Mouse (Mus musculus) left cerebral cortex, adult 2 months (tissue): ENCODE results near the gene Kcnc1. TPM values are rescaled to one million over a fixed set of nuclear protein-coding genes. Genes with fewer than 3 reads are reported as not detected.

Experiments used
- DNase-seq, 2 experiments: peaks; one replicate each; pipeline ENCODE4 v3.0.0; 2021 to 2022; ENCODE audit warnings: low spot score in 2 of 2, mixed read lengths in 1 of 2; ENCODE audit errors: extremely low spot score in 1 of 2
- H3K27ac ChIP-seq: fragments of 200-600 bp; 2 replicates; pipeline ENCODE4 v1.8.1; 2022
- H3K4me3 ChIP-seq: fragments of 200-600 bp; 2 replicates; pipeline ENCODE4 v1.8.1; 2022
- CTCF ChIP-seq: fragments of 200-600 bp; IDR thresholded peaks from 2 replicates; pipeline ENCODE4 v1.8.1; 2022; ENCODE audit warnings: antibody characterized with exemption, mild to moderate bottlenecking, moderate library complexity
- intact Hi-C: fragments of 180-260 bp; cut with DNase I; formaldehyde crosslinking; loops from one replicate; pipeline ENCODE4 v1.15.1; 2025
- total RNA-seq, 2 experiments: library from RNA; stranded (reverse); gene quantifications; 2 replicates each; pipeline ENCODE4 v1.2.3; 2021

Gene Kcnc1
- total RNA-seq, 2 experiments from 2014 or later: 140 to 149 TPM

- intact Hi-C loops: loop anchor here (5.0 kb wide), 3 partner anchors 122 to 317 kb away; partner anchors contain the start of gene Saal1
- Histone ChIP-seq H3K4me3 (no peak overlapping the region), H3K27ac (no peak overlapping the region)
- no peak for DNase-seq
- TF ChIP-seq CTCF: no peak
Observed at GRCm38 (mm10) chr7:46394933-46395332, 1.4 kb upstream of the Kcnc1 start.

GRCm38 (mm10) chr7:46395571-46395970 is 726 bp upstream of the Kcnc1 start:
- no peak for TF ChIP-seq CTCF
- intact Hi-C loops: loop anchor here (5.0 kb wide), 2 partner anchors 122 to 192 kb away; no protein-coding TSS in a partner anchor
- DNase-seq: no peak
- Histone ChIP-seq H3K27ac (no peak overlapping the region), H3K4me3 (no peak overlapping the region)

- H3K27ac ChIP-seq: peak overlapping the region; percentile 93
- DNase-seq: peak; percentile 72 to 73
- TF ChIP-seq CTCF: peak; percentile 60
- H3K4me3 ChIP-seq: peak overlapping the region; percentile 81
- intact Hi-C loops: loop anchor here (2.0 to 5.0 kb wide), 3 partner anchors 24 to 190 kb away; no protein-coding TSS in a partner anchor
Observed at GRCm38 (mm10) chr7:46396928-46397731, 833 bp downstream of the Kcnc1 start.

- intact Hi-C loops: loop anchor here (2.0 to 5.0 kb wide), 3 partner anchors 23 to 189 kb away; no protein-coding TSS in a partner anchor
- peak overlapping the region; percentile 93 for H3K27ac ChIP-seq
- TF ChIP-seq CTCF: no peak
- peak in 1 of 2 experiments; percentile 12 for DNase-seq
- H3K4me3 ChIP-seq: peak overlapping the region; percentile 81
Observed at GRCm38 (mm10) chr7:46397732-46398333, 1.5 kb downstream of the Kcnc1 start.

- TF ChIP-seq CTCF: no peak
- DNase-seq: peak in 1 of 2 experiments; percentile 11
- intact Hi-C loops: loop anchor here (5.0 kb wide), 2 partner anchors 119 to 189 kb away; no protein-coding TSS in a partner anchor
- peak overlapping the region; percentile 81 for H3K4me3 ChIP-seq
- peak overlapping the region; percentile 6; the same call in 1 of the 2 replicates for H3K27ac ChIP-seq
Observed at GRCm38 (mm10) chr7:46398612-46399011, 2.3 kb downstream of the Kcnc1 start.

- peak in 1 of 2 experiments; percentile 9 for DNase-seq
- peak overlapping the region; percentile 81 for H3K4me3 ChIP-seq
- peak overlapping the region; percentile 78 for H3K27ac ChIP-seq
- TF ChIP-seq CTCF: no peak
- intact Hi-C loops: loop anchor here (5.0 kb wide), 2 partner anchors 118 to 188 kb away; no protein-coding TSS in a partner anchor
Observed at GRCm38 (mm10) chr7:46399676-46400075, 3.4 kb downstream of the Kcnc1 start.

GRCm38 (mm10) chr7:46400346-46400745 is 4.0 kb downstream of the Kcnc1 start:
- H3K27ac ChIP-seq: peak overlapping the region; percentile 78
- peak overlapping the region; percentile 81 for H3K4me3 ChIP-seq
- intact Hi-C loops: no loop called here
- no peak for TF ChIP-seq CTCF
- DNase-seq: peak in 1 of 2 experiments; percentile 44

GRCm38 (mm10) chr7:46401371-46402180 is 5.3 kb downstream of the Kcnc1 start:
- TF ChIP-seq CTCF: no peak
- intact Hi-C loops: no loop called here
- peak in 1 of 2 experiments; percentile 11 for DNase-seq
- no peak overlapping the region for H3K27ac ChIP-seq
- H3K4me3 ChIP-seq: no peak overlapping the region

GRCm38 (mm10) chr7:46403616-46404485 is 7.6 kb downstream of the Kcnc1 start:
- peak in 1 of 2 experiments; percentile 10 for DNase-seq
- Histone ChIP-seq H3K27ac (no peak overlapping the region), H3K4me3 (no peak overlapping the region)
- intact Hi-C loops: no loop called here
- no peak for TF ChIP-seq CTCF

- intact Hi-C loops: no loop called here
Observed at GRCm38 (mm10) chr7:46404756-46405155, 8.5 kb downstream of the Kcnc1 start.

More at GRCm38 (mm10) chr7:46404756-46405155, 8.5 kb downstream of the Kcnc1 start:
- Histone ChIP-seq H3K27ac (no peak overlapping the region), H3K4me3 (no peak overlapping the region)
- DNase-seq: peak in 1 of 2 experiments; percentile 10
- TF ChIP-seq CTCF: no peak
